Mouse (Mus musculus): ENCODE measurements around the gene Zfp142. TPM values are rescaled to one million over a fixed set of nuclear protein-coding genes. Genes with fewer than 3 reads are reported as not detected.

Gene Zfp142
- total RNA-seq (2021), result 10 to 100 TPM; 24.2 to 29.0 TPM
- long read RNA-seq, experiment 1, full-length matches to known transcripts, result 1 of 14 reads
- long read RNA-seq, experiment 1, partial matches to known transcripts, result 12 of 14 reads
- long read RNA-seq, experiment 1, other reads (novel, unspliced or antisense), result 1 of 14 reads
- long read RNA-seq, experiment 2, partial matches to known transcripts, result 12 of 12 reads
- long read RNA-seq, experiment 2, other reads (novel, unspliced or antisense), result 0 of 12 reads

GRCm38 (mm10) chr1:74587773-74588445 lies at the start of gene Zfp142, which contains the start of gene Bcs1l:
Zfp142 (minus strand) TSS chr1:74588246.
Bcs1l (plus strand) TSS chr1:74588289.
- DNase-seq (ENCODE audit: low spot score in 2 of 2), result peak; percentile 98 to 99
- intact Hi-C loops (cut with DNase I), result no loop called here

GRCm38 (mm10) chr1:74632734-74633133 lies 44.7 kb upstream of the Zfp142 start:
- intact Hi-C loops (cut with DNase I), result no loop called here

GRCm38 (mm10) chr1:74628001-74628400 lies 40.0 kb upstream of the Zfp142 start:
- intact Hi-C loops (cut with DNase I), result no loop called here
- no peak for DNase-seq (ENCODE audit: low spot score in 2 of 2)

More at GRCm38 (mm10) chr1:74632734-74633133, 44.7 kb upstream of the Zfp142 start:
- DNase-seq (ENCODE audit: low spot score in 2 of 2), result no peak

DNA sequence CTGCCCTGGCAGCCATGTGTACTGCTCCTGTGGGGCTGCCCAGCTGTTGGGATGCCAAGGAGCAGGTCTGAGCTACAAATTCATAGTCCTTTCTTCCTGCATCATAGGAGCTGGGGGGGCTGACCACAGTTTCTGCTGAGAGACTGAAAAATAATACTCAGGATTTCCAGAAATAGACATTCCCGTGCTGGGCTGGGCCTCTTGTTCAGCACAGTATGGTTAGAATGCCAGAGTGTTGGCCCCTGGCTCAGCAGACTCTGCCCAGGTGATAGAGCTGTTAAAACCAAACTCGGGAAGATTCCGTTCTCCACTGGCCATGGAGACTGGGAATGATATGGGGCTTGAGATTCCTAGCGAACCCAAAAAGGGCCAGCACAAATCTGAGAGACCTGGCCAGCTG lies 38.0 kb upstream of the Zfp142 start:
- intact Hi-C loops (cut with DNase I), result no loop called here
- DNase-seq (ENCODE audit: low spot score in 2 of 2), result no peak

- no peak for DNase-seq (ENCODE audit: low spot score in 2 of 2)
- intact Hi-C loops (cut with DNase I), result no loop called here
These were observed 36.1 kb upstream of the Zfp142 start for GRCm38 (mm10) chr1:74624183-74624582.

- intact Hi-C loops (cut with DNase I), result no loop called here
- DNase-seq (ENCODE audit: low spot score in 2 of 2), result peak; percentile 84 to 88
These were observed 13.4 kb upstream of the Zfp142 start, which contains the start of the genes Rnf25 and Stk36 for GRCm38 (mm10) chr1:74601267-74601962. Rnf25 (minus strand) TSS chr1:74601397. Stk36 (plus strand) TSS chr1:74601445.

DNA sequence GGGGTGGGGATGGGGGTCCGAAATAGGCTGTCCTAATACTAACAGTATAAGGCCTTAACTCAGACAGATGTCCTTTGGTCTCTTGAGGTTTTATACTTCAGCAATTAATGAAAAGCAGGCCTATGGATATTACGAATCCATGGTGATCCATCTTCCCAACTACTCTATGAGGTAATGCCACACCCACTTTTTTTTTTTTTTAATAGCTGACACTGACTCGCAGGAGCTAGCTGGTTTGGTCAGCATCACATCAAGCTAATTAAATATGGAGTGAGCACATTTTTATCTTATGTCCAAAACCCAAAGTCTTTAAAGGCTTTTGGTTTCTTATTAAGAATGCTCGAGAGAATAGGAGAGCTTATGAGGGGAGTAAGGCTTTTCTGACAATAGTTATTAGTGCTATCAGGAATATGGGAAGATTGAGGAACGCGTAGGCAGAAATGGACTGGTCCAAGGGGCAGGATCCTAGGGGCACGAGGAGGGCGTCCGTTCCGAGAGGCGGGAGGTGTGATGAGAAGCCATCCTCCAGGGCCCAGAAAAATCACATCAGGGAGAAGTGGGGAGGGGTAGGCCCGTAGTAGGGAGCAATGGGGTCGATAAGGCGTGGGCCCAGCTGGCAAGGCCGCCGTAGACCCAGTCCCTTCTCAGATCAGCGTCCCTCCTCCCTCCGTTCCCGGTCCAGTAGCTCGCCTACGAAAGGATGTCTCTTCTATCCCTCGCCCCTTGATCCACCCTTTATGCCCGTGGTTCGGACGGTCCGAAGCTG lies 12.6 kb upstream of the Zfp142 start:
- DNase-seq (ENCODE audit: low spot score in 2 of 2), result peak in 1 of 2 experiments; percentile 23
- intact Hi-C loops (cut with DNase I), result no loop called here

DNA sequence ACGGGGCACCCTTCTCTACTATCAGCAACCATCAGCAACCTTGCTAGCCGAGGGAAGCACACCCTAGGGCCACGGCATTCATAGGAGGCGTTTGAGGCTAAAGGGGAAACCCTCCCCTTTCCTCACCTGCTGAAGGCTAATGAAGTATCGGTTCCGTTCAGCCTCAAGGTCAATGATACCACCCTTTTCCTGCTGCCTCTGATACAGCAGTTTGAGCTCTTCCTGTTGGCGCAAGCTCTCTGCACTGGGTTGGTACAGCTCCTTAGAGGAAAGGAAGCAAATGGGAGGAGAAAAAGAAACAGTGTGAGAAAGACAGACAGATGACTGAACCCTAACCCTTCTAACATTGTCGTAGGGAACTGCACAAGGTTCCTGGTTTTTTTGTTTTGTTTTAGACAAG lies 6.4 kb upstream of the Zfp142 start:
- DNase-seq (ENCODE audit: low spot score in 2 of 2), result no peak
- intact Hi-C loops (cut with DNase I), result no loop called here

DNA sequence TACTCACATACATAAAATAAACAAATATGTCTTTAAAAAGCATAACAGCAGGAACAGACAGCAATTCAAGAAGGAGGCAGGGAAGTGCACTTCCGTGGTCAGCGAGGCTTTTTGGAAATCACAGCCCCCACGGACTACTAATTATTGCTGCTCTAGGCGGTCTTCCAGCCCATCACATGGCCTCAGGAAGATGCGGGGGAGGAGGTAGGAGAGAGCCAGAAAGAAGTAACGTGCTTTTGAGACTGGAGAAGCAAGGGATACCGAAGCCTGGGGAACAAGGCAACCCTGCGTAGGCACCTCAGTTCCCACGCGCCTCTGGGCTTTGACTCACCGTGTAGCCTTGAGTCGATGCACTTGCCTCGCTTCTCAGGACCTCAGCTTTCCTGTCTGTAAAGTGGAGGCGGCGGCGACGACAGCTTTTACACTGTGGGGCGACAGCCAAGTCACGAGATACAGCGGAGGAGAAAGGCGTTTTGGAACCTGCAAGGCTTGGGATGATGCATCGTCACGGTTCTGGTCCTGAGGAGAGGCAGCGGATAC lies 743 bp downstream of the Zfp142 start:
- intact Hi-C loops (cut with DNase I), result no loop called here
- DNase-seq (ENCODE audit: low spot score in 2 of 2), result peak in 1 of 2 experiments; percentile 90

GRCm38 (mm10) chr1:74584616-74585398 lies 3.2 kb downstream of the Zfp142 start:
- intact Hi-C loops (cut with DNase I), result loop anchor here (5.0 kb wide), 1 partner anchor 78 kb away; the partner anchor contains the start of gene Cnot9
- DNase-seq (ENCODE audit: low spot score in 2 of 2), result no peak

- no peak for DNase-seq (ENCODE audit: low spot score in 2 of 2)
- intact Hi-C loops (cut with DNase I), result loop anchor here (5.0 kb wide), 1 partner anchor 75 kb away; the partner anchor contains the start of gene Cnot9
These were observed 5.4 kb downstream of the Zfp142 start for GRCm38 (mm10) chr1:74582621-74583020.

GRCm38 (mm10) chr1:74569739-74570719 lies 18.0 kb downstream of the Zfp142 start:
- intact Hi-C loops (cut with DNase I), result no loop called here
- peak in 1 of 2 experiments; percentile 39 for DNase-seq (ENCODE audit: low spot score in 2 of 2)

DNA sequence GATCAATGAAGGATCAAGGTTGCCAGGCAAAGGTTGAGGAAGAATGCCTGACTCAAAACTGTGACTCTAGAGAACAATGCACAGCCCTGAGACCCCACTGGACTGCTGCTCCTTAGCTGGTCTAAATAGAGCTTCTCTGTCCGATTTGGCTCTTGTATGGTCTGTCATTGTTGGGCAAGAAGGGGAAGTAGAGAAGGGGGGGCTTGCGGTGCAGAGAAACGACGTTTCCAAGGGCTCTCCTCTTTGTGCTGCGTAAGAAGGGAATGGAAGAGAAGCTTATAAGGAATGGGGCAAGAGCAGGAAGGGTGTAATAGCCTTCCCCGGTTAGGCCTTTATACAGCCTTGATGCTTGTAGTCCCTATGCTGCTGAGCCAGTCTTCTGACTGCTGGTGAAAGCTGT lies 22.2 kb downstream of the Zfp142 start:
- DNase-seq (ENCODE audit: low spot score in 2 of 2), result no peak
- intact Hi-C loops (cut with DNase I), result no loop called here

GRCm38 (mm10) chr1:74559061-74559460 lies 29.0 kb downstream of the Zfp142 start:
- intact Hi-C loops (cut with DNase I), result no loop called here
- no peak for DNase-seq (ENCODE audit: low spot score in 2 of 2)

DNA sequence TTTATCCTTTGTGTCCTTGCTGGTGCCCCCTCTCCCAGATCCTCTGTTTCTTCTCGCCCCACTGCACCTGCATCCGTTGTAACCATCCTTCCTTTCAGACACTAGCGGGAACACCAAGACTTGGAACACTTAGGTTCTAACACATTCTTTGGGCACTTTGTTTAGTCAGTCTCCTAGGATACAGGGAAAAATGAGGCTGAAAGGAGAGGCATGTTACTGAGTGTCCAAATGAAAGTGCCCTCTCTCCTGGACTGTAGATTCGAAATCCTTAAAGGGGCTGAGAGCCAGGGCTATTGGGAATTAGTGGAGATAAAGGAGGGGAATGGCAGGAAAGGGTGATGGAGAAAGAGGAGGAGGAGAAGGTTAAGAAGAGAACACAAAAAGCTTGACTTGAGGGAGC lies 43.9 kb downstream of the Zfp142 start, which contains the start of gene Usp37:
Usp37 (minus strand) TSS at position 101 of the 400 bp plus-strand sequence.
- intact Hi-C loops (cut with DNase I), result no loop called here
- DNase-seq (ENCODE audit: low spot score in 2 of 2), result no peak

DNA sequence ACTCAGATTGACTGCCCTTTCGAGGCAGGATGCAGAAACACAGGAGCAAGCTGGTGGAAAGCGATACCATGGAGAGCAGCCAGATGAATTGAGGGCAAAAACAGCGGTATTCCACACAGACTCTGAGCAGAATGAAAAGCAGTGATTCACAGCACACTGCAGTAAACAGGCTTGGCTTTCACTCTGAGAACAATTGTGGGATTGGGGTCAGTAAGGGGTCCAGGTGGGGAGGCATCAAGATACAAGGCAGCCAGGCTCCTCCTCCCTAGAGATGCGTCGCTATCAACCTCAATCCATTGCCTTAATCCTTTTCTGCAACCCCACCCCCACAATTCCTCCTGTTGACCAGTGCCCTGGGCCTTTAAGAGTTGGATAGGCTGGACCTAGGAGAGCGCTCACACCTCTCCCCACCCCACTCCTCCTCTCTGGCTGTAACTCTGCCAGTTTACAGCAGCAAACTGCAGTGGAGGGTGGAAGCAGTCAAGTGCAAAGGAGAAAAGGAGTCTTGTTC lies 45.5 kb downstream of the Zfp142 start, which contains the start of gene Plcd4:
Plcd4 (plus strand) TSS at position 438 of the 511 bp plus-strand sequence.
- peak; percentile 29 to 53 for DNase-seq (ENCODE audit: low spot score in 2 of 2)
- intact Hi-C loops (cut with DNase I), result no loop called here

DNA sequence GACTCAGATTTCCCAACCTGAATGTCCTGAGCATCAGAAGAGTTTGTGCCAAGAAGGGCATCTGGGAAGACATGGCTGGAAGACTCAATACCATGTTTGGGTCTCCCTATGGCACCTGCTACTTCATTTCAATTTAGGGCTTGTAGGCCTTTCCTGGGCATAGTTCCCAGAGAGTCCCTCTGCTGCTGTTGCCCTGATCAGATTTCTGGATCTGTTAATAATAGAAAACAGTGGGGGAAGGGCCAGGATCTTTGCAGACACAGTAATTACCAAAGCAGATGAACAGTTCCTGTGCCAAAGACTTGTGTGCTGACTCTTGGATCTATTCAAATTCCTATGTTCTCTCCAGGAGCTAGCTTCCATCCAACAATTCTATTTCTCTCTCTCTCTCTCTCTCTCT lies 49.4 kb downstream of the Zfp142 start:
- intact Hi-C loops (cut with DNase I), result no loop called here

More for the DNA sequence above, 49.4 kb downstream of the Zfp142 start:
- peak; percentile 13 to 32 for DNase-seq (ENCODE audit: low spot score in 2 of 2)

Measured in left cerebral cortex, postnatal 14 days (tissue).